Mouse (Mus musculus) embryo, embryonic 11.5 days (tissue): ENCODE measurements around the gene Set.

Experiments used
- DNase-seq: peaks from one replicate; pipeline ENCODE4 v3.0.0-alpha.2; 2012; ENCODE audit warnings: low read depth, low spot score

Set gene

DNA sequence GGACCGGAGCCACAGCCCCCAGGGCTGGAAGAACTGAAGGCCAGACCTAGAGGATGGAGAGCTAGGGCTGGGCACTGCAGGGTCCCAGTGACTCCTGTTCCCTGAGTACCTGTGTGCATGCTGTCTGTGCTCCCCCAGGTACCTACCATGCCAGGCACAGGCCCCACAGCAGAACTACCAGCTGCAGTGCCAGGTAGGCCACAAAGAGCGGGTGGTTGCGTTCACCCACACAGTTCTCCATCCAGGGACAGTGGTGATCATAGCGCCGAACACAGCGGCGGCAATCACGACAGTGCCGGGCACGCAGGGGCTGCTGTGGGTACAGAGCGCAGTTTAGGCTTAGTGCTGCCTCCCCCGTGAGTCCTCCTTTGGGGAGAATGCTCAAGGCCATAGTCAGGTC, 34.3 kb downstream of the Set start:
- DNase-seq, result no peak

- DNase-seq, result no peak
These were observed 35.2 kb downstream of the Set start for GRCm38 (mm10) chr2:30092280-30092918.

DNA sequence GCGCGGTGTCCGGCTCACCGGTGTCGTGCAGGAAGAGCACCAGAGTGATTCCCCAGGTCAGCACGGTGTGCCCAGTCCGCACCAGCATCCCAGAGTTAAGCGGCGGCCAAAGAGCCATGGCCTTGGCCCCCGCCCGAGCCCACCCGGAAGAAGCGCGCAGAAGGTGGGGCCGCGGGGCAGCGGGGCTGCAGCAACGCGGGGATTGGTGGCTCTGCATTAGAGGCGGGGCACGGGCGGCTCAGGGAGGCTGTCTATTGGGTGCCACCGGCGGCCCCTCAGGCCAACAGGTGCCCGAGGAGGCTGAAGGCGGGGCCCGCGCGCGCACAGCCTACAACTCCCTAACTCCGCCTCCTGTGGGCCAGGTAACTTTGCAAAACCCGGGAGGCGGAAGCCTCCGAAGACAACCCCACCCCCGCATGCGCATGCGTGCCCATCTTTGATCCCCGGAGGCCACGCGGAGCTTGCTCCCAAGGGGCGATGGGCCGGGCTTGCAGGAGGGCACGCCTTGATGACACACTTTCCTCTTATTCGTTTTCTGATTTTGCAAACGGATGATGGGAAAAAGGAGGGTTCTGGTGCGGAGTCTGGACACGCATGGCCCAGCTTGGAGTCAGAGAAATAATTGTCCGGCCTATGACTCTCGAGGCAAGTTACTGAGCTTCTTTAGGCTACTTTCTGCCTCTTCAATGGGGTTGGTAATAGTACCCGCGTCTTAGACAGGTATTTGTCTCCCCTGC, 36.5 kb downstream of the Set start, which contains the start of gene Zdhhc12:
Gene Zdhhc12, minus strand, starts transcription at position 178 of the 737 bp plus-strand sequence.
- DNase-seq, result peak; percentile 93

DNA sequence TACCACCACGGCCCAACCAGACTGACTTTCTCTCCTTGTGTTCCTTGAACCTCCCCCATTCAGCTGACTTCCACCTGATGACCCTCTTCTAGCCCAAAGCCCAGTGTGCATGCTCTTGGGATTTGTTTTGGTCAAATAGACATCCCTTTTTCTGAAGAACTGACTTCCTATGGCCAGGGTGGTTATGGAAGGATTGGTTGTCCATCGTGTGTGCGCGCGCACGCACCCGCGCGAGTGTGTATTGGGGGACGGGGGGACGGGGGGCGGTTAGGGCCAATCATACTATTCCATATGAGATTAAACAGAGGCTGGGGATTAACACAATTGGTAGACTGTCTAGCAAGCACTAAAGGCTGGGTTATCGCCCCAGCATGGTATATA, 37.0 kb downstream of the Set start:
- no peak for DNase-seq

- DNase-seq, result no peak
These were observed 38.8 kb downstream of the Set start for GRCm38 (mm10) chr2:30095882-30096527.

DNA sequence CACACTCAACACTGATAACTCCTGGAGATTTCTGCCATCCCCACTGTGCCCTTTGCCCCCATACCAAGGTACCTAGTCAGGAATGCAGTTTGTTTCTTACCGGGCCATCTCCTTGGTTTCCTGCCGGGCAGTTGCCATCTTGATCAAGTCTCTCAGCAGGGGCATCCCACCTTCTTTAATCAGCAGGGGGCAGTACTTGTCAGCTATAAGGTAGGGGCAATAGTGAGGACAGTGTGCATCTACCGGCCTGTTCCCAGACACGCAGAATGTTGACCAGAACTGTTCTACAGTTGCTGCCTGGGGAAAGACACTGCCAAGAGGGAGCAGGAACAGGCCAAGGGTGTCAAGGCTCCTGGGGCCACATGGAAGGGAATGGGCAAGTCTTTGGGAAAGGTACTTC, 43.0 kb downstream of the Set start:
- DNase-seq, result no peak

- DNase-seq, result peak; percentile 32
These were observed 49.2 kb downstream of the Set start for GRCm38 (mm10) chr2:30106364-30106763.

DNA sequence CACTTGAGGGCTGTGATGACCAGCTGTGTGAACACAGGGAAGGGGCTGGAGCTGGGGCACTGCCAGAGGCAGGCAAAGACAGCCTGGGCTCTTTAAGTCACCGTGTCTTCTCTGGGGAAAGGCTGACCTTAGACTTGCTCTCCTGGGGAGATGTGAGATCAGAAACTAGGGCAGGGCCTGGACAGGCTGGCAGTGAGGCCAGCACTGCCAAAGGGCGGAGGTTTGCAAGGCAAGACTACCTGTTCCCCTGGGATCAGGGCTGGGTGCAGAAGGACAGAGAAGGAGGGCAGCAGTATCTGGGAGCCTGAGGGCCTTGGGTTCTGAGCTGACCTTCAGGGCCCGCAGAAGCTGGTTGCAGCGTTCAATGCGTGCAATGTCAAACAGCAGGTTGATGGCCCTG, 50.5 kb downstream of the Set start:
- no peak for DNase-seq

DNA sequence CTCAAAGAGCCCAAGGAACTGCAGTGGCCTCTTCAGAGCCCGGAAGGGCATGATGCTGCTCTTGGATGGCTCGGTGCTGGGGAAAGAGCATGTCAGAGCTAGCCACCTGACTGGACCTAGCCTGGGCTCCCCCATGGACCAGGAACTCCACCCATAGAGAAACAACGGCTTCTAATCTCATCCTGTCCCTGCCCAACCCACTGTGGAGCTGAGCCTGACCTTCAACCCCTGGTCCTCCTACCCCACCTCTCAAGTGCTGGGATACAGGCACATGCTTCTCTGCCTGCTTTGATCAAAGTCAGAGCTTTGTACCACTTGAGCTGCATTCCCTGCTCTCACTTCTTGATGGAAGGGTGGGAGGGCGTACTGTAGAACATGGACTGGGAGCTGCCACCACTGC, 51.1 kb downstream of the Set start:
- no peak for DNase-seq

DNA sequence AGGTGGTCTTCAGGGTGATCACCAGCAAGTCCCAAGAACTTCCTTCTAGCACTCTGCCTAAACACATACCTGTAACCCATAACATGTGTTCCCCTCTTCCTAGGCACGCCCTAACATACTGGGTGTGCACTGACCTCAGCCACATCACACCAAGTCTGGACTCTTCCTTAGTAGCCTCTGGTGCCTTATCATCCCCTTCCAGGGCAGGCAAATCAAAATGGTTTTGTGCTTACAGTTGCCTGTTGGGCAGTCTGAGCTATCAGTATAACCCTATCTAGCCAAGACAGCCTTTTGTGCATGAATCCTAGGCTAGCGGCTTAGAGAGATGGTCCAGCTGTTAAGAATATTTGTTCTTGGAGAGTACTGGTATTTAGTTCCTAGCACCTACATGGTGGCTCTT, 54.3 kb downstream of the Set start:
- DNase-seq, result no peak

GRCm38 (mm10) chr2:30112564-30112963, 55.4 kb downstream of the Set start:
- DNase-seq, result no peak

DNA sequence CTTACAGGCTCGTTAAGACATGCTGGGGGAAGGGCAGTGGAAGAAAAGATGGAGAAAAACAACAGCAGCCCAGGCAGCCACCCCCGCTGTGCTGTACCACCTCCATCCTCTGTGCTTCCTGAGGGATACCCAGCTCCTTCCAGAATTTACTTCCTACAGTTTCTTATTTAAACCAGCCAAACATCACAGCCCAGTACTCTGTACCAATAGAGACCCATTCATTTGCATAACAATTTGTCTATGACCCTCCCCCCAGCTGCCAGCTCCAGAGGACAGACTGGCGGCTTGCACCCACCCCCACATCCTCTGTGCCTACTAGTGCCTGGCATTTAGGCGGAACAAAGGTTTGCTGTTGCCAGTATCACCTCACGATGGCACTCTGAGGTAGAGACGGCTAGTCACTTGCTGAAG, 62.5 kb downstream of the Set start:
- no peak for DNase-seq

DNA sequence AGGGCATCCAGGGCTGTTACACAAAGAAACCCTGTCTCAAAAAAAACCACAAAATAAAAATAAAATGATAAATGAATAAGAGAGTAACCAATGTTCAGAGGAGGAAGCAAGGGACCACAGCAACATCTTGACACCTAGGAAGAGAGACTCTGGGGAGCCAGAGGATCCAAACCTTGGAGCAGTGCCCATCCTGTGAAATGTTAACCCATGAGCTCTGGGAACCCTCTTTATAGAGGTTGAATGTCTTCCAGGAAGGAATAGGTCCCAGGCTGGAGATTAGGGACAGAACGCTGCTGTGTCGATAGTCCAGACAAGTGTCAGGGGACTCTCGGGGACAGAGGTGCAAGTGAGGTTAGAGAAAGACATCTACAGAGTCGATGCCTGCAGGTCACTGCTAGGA, 63.1 kb downstream of the Set start:
- DNase-seq, result no peak
